Mouse (Mus musculus): ENCODE results near the gene Purb.

DNA sequence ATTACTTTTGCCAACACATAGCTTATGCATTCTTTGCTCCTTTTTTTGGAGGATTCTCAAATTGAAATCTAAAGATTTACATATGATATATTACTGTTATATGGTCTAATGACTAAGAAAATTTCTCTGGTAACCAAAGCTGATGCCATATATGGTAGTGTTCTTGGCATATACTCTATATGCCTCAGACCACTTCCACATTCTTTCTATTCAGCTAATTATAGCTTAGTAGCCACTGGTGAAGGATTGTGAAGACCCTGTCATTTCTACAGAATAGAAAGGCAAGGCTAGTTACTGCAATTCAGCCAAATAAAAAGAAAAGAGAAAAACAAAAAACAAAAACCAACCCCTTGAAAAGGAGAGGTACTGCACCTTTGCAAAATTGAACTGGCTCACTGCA, 3.6 kb downstream of the Purb start:
- TF ChIP-seq E2F4 (IDR thresholded peaks at IDR 0.05; ENCODE audit: insufficient read depth) (no peak), MAX (IDR thresholded peaks at IDR 0.05; ENCODE audit: low read depth) (no peak), POLR2A (IDR thresholded peaks at IDR 0.05; ENCODE audit: insufficient read length, low read depth) (no peak), REST (IDR thresholded peaks at IDR 0.05; ENCODE audit: insufficient read depth, insufficient read length) (no peak), TCF12 (IDR thresholded peaks at IDR 0.05; ENCODE audit: insufficient read depth, poor library complexity, severe bottlenecking) (no peak), POLR2AphosphoS2 (IDR thresholded peaks at IDR 0.05; ENCODE audit: insufficient read length, low read depth) (no peak), TCF3 (IDR thresholded peaks at IDR 0.05; ENCODE audit: insufficient read length, low read depth) (no peak)

Measured in myocyte (in vitro differentiated cells).